Comparison of ENCODE assay signal across 13 mouse cellular contexts in genomic region chrX:103533831-103534230, GRCm38 (mm10).
DNase-seq lines count a peak whose midpoint lies in the region; ATAC-seq and TF ChIP-seq lines count a peak whose summit lies in the region.
"Had no signal": no experiment of that assay in that cellular context is flagged by ENCODE, and none has a peak within 500 bp of the region (broad histone marks: within the 10 kb centered on the region; RNA-seq: fewer than 3 reads in every experiment).

No protein-coding gene starts in this region.

- H3K4me2 ChIP-seq in forebrain, embryonic 15.5 days (replicated peaks), result peak overlapping the region; percentile 10; the same call in 1 of the 2 replicates
- H3K4me2 ChIP-seq: limb, embryonic 15.5 days had no signal

- H3K27ac ChIP-seq in layer of hippocampus, adult 2 months, result peak overlapping the region; percentile 91
- peak overlapping the region; percentile 87 for H3K27ac ChIP-seq in forebrain, embryonic 15.5 days (replicated peaks)
- peak overlapping the region; percentile 92 for H3K27ac ChIP-seq in midbrain, embryonic 10.5 days (replicated peaks)

- no peak overlapping the region for H3K4me3 ChIP-seq in layer of hippocampus, adult 2 months
- no peak overlapping the region for H3K4me3 ChIP-seq in forebrain, embryonic 15.5 days
- H3K4me3 ChIP-seq in midbrain, embryonic 10.5 days, result no peak overlapping the region
- H3K4me3 ChIP-seq: limb, embryonic 15.5 days had no signal

- no peaks in the 10 kb centered on the region for H3K9me3 ChIP-seq in forebrain, embryonic 15.5 days
- H3K9me3 ChIP-seq in midbrain, embryonic 10.5 days (replicated peaks), result no peaks in the 10 kb centered on the region
- H3K9me3 ChIP-seq: limb, embryonic 15.5 days had no signal

- no peaks in the 10 kb centered on the region for H3K27me3 ChIP-seq in forebrain, embryonic 15.5 days
- no peaks in the 10 kb centered on the region for H3K27me3 ChIP-seq in midbrain, embryonic 10.5 days (ENCODE audit: low read depth, poor library complexity, severe bottlenecking)
- H3K27me3 ChIP-seq: limb, embryonic 15.5 days had no signal

- H3K36me3 ChIP-seq in forebrain, embryonic 15.5 days, result no peaks in the 10 kb centered on the region
- no peaks in the 10 kb centered on the region for H3K36me3 ChIP-seq in midbrain, embryonic 10.5 days
- H3K36me3 ChIP-seq: limb, embryonic 15.5 days had no signal

- TF ChIP-seq CTCF in layer of hippocampus, adult 2 months (conservative IDR thresholded peaks at IDR 0.05), result no peak

- 0 out of 2 replicates have a peak overlapping the region, but pooled peaks have one; percentile 7 for H3K9ac ChIP-seq in forebrain, embryonic 15.5 days (replicated peaks)
- H3K9ac ChIP-seq: limb, embryonic 15.5 days had no signal

- H3K4me1 ChIP-seq in forebrain, embryonic 15.5 days, result peaks cover 23% of the 10 kb centered on the region
- peaks cover 45% of the 10 kb centered on the region for H3K4me1 ChIP-seq in midbrain, embryonic 10.5 days

- ATAC-seq in forebrain, embryonic 15.5 days (replicated peaks), result no peak

- 11% methylated on average over 1 of the region's 1 CpGs for WGBS in forebrain, embryonic 15.5 days
- 8% methylated on average over 1 of the region's 1 CpGs for whole genome bisulfite sequencing in midbrain, embryonic 10.5 days

- DNase-seq in layer of hippocampus, adult 2 months (ENCODE audit: low spot score in 2 of 2), result no peak
- DNase-seq in layer of hippocampus, postnatal 14 days (ENCODE audit: low spot score in 2 of 2), result no peak
- no peak for DNase-seq in midbrain, embryonic 10.5 days (ENCODE audit: low spot score)
- DNase-seq in retina, embryonic 14.5 days (ENCODE audit: low spot score), result peak; percentile 70
- DNase-seq in left cerebral cortex, adult 8-10 months (ENCODE audit: low spot score in 2 of 2), result no peak
- no peak for DNase-seq in spleen, postnatal 14 days (ENCODE audit: low spot score in 2 of 2)
- no peak for DNase-seq in urinary bladder, postnatal 4 days (ENCODE audit: low spot score in 2 of 2)
- DNase-seq: adrenal gland, postnatal 25 days; cerebellum, adult 9-10 months; lung, postnatal 14 days; spleen, adult 18-20 months had no signal
